Mouse (Mus musculus) limb, embryonic 11.5 days (tissue): ENCODE measurements around the gene Sf3b5. TPM values are rescaled to one million over a fixed set of nuclear protein-coding genes. Genes with fewer than 3 reads are reported as not detected.

ENCODE experiments used
- ATAC-seq: fragments of 200-750 bp; cut with Nextera tagmentation; 2 replicates; pipeline ENCODE4 v1.8.0; 2017; ENCODE audit warnings: low read depth; ENCODE audit not compliant: insufficient number of reproducible peaks, low FRiP score, low TSS enrichment
- DNase-seq: peaks from one replicate; pipeline ENCODE4 v3.0.0-alpha.2; 2015; ENCODE audit warnings: low spot score
- H3K27ac ChIP-seq: fragments of 300-500 bp; sonication (generic); replicated peaks from 2 replicates; pipeline ENCODE4 v1.5.1; 2014; ENCODE audit warnings: low read depth, mild to moderate bottlenecking, low read length
- H3K27me3 ChIP-seq: fragments of 300-500 bp; sonication (generic); 2 replicates; pipeline ENCODE4 v1.6.1; 2014; ENCODE audit warnings: mild to moderate bottlenecking, low read length, mixed read lengths; ENCODE audit not compliant: control insufficient read depth, insufficient read depth
- H3K36me3 ChIP-seq: fragments of 300-500 bp; sonication (generic); 2 replicates; pipeline ENCODE4 v1.6.1; 2014; ENCODE audit warnings: mild to moderate bottlenecking, low read length, moderate library complexity, mixed read lengths; ENCODE audit not compliant: control insufficient read depth, insufficient read depth
- H3K4me1 ChIP-seq: fragments of 300-500 bp; sonication (generic); 2 replicates; pipeline ENCODE4 v1.6.1; 2014; ENCODE audit warnings: low read length, mixed read lengths; ENCODE audit not compliant: control insufficient read depth, insufficient read depth
- H3K4me2 ChIP-seq: fragments of 300-500 bp; sonication (generic); 2 replicates; pipeline ENCODE4 v1.6.1; 2014; ENCODE audit warnings: low read depth, mild to moderate bottlenecking, moderate library complexity; ENCODE audit not compliant: severe bottlenecking
- H3K4me3 ChIP-seq: fragments of 300-500 bp; sonication (generic); 2 replicates; pipeline ENCODE4 v1.5.1; 2014; ENCODE audit warnings: low read depth, low read length
- H3K9ac ChIP-seq: fragments of 300-500 bp; sonication (generic); 2 replicates; pipeline ENCODE4 v1.6.1; 2014; ENCODE audit warnings: mild to moderate bottlenecking, low read length
- H3K9me3 ChIP-seq: fragments of 300-500 bp; sonication (generic); 2 replicates; pipeline ENCODE4 v1.6.1; 2016; ENCODE audit warnings: low read length; ENCODE audit not compliant: control insufficient read depth
- WGBS: fragments of 180-500 bp; shearing (Covaris S2); extraction: QIAGEN DNeasy Blood & Tissue Kit; methylation state at CpG from one replicate; pipeline ENCODE4 v1.1.7; 2014; 5-methylcytosine and 5-hydroxymethylcytosine counted together
- polyA plus RNA-seq: library from polyadenylated mRNA; unstranded; fragments of >200 nt; fragmentation: Nextera tagmentation; extraction: Ambion mirVana; gene quantifications from 2 replicates; pipeline ENCODE4 v1.2.1, GENCODE M21; 2014

Sf3b5 gene
- polyA plus RNA-seq, 1 experiment from 2014 or later = 45.7 TPM

- H3K4me3 ChIP-seq = no peak overlapping the region
- H3K36me3 ChIP-seq = no peaks in the 10 kb centered on the region
- ATAC-seq (no peak), DNase-seq (no peak)
- no peaks in the 10 kb centered on the region for H3K27me3 ChIP-seq
- H3K27ac ChIP-seq = no peak overlapping the region
- no peaks in the 10 kb centered on the region for H3K9me3 ChIP-seq
- WGBS = 82% methylated on average over 4 of the region's 4 CpGs
- no peak overlapping the region for H3K4me2 ChIP-seq
- no peaks in the 10 kb centered on the region for H3K4me1 ChIP-seq
- no peak overlapping the region for H3K9ac ChIP-seq
Measured at GRCm38 (mm10) chr10:12986943-12987342, 18.2 kb upstream of the Sf3b5 start.

- DNase-seq = no peak
- 85% methylated on average over 5 of the region's 5 CpGs for WGBS
- H3K9ac ChIP-seq = no peak overlapping the region
- no peaks in the 10 kb centered on the region for H3K27me3 ChIP-seq
- H3K4me1 ChIP-seq = no peaks in the 10 kb centered on the region
- H3K27ac ChIP-seq = no peak overlapping the region
- no peaks in the 10 kb centered on the region for H3K9me3 ChIP-seq
- no peak overlapping the region for H3K4me3 ChIP-seq
- ATAC-seq = no peak
- no peaks in the 10 kb centered on the region for H3K36me3 ChIP-seq
- no peak overlapping the region for H3K4me2 ChIP-seq
Measured at GRCm38 (mm10) chr10:12991953-12992352, 13.2 kb upstream of the Sf3b5 start.

GRCm38 (mm10) chr10:12993411-12994039, 11.6 kb upstream of the Sf3b5 start:
- DNase-seq (no peak), ATAC-seq (no peak)
- Histone ChIP-seq H3K4me2 (no peak overlapping the region), H3K4me1 (no peaks in the 10 kb centered on the region), H3K27me3 (no peaks in the 10 kb centered on the region), H3K27ac (no peak overlapping the region), H3K9me3 (no peaks in the 10 kb centered on the region), H3K4me3 (no peak overlapping the region), H3K36me3 (no peaks in the 10 kb centered on the region), H3K9ac (no peak overlapping the region)
- WGBS = 84% methylated on average over 25 of the region's 25 CpGs

GRCm38 (mm10) chr10:12996736-12997477, 8.2 kb upstream of the Sf3b5 start:
- Histone ChIP-seq H3K9me3 (no peaks in the 10 kb centered on the region), H3K9ac (no peak overlapping the region), H3K4me3 (no peak overlapping the region), H3K4me1 (no peaks in the 10 kb centered on the region), H3K36me3 (no peaks in the 10 kb centered on the region), H3K4me2 (no peak overlapping the region), H3K27ac (no peak overlapping the region), H3K27me3 (no peaks in the 10 kb centered on the region)
- WGBS = 47% methylated on average over 17 of the region's 17 CpGs
- peak; percentile 73; the same call in 1 of the 2 replicates for ATAC-seq
- DNase-seq = peak; percentile 92

- H3K27me3 ChIP-seq = no peaks in the 10 kb centered on the region
- H3K27ac ChIP-seq = 0 out of 2 replicates have a peak overlapping the region, but pooled peaks have one; percentile 10
- H3K4me1 ChIP-seq = peaks cover 6% of the 10 kb centered on the region; the same call in 1 of the 2 replicates
- H3K4me2 ChIP-seq = peak overlapping the region; percentile 72
- WGBS = 4% methylated on average over 52 of the region's 52 CpGs
- ATAC-seq (peak; percentile 98), DNase-seq (peak; percentile 96)
- H3K4me3 ChIP-seq = peak overlapping the region; percentile 54
- H3K9ac ChIP-seq = peak overlapping the region; percentile 81
- no peaks in the 10 kb centered on the region for H3K9me3 ChIP-seq
- no peaks in the 10 kb centered on the region for H3K36me3 ChIP-seq
Measured at GRCm38 (mm10) chr10:13007876-13008736, 3.0 kb downstream of the Sf3b5 start.

- Histone ChIP-seq H3K36me3 (no peaks in the 10 kb centered on the region), H3K4me2 (peak overlapping the region; percentile 72), H3K4me3 (peak overlapping the region; percentile 54), H3K9ac (peak overlapping the region; percentile 81), H3K4me1 (peaks cover 6% of the 10 kb centered on the region; the same call in 1 of the 2 replicates), H3K27ac (0 out of 2 replicates have a peak overlapping the region, but pooled peaks have one; percentile 10), H3K27me3 (no peaks in the 10 kb centered on the region), H3K9me3 (no peaks in the 10 kb centered on the region)
- 2% methylated on average over 29 of the region's 29 CpGs for WGBS
- DNase-seq (no peak), ATAC-seq (peak; percentile 36)
Measured at GRCm38 (mm10) chr10:13008737-13009121, 3.6 kb downstream of the Sf3b5 start.

GRCm38 (mm10) chr10:13014026-13014425, 8.9 kb downstream of the Sf3b5 start:
- no peak overlapping the region for H3K27ac ChIP-seq
- no peak overlapping the region for H3K4me2 ChIP-seq
- H3K9me3 ChIP-seq = no peaks in the 10 kb centered on the region
- H3K36me3 ChIP-seq = no peaks in the 10 kb centered on the region
- no peak overlapping the region for H3K9ac ChIP-seq
- H3K4me3 ChIP-seq = no peak overlapping the region
- whole genome bisulfite sequencing = 69% methylated on average over 7 of the region's 7 CpGs
- ATAC-seq (no peak), DNase-seq (no peak)
- no peaks in the 10 kb centered on the region for H3K27me3 ChIP-seq
- H3K4me1 ChIP-seq = peaks cover 6% of the 10 kb centered on the region; the same call in 1 of the 2 replicates

GRCm38 (mm10) chr10:13016573-13016972, 11.4 kb downstream of the Sf3b5 start:
- H3K4me3 ChIP-seq = no peak overlapping the region
- H3K4me2 ChIP-seq = no peak overlapping the region
- no peaks in the 10 kb centered on the region for H3K4me1 ChIP-seq
- DNase-seq (peak; percentile 53), ATAC-seq (peak; percentile 35; the same call in 1 of the 2 replicates)
- 35% methylated on average over 4 of the region's 4 CpGs for WGBS
- no peaks in the 10 kb centered on the region for H3K9me3 ChIP-seq
- H3K36me3 ChIP-seq = no peaks in the 10 kb centered on the region
- no peaks in the 10 kb centered on the region for H3K27me3 ChIP-seq
- no peak overlapping the region for H3K27ac ChIP-seq
- H3K9ac ChIP-seq = no peak overlapping the region
